Mouse (Mus musculus): ENCODE data around the gene Mafb. TPM values are rescaled to one million over a fixed set of nuclear protein-coding genes. Genes with fewer than 3 reads are reported as not detected.

The Mafb gene
- polyA plus RNA-seq, 1 experiment = not detected

DNA sequence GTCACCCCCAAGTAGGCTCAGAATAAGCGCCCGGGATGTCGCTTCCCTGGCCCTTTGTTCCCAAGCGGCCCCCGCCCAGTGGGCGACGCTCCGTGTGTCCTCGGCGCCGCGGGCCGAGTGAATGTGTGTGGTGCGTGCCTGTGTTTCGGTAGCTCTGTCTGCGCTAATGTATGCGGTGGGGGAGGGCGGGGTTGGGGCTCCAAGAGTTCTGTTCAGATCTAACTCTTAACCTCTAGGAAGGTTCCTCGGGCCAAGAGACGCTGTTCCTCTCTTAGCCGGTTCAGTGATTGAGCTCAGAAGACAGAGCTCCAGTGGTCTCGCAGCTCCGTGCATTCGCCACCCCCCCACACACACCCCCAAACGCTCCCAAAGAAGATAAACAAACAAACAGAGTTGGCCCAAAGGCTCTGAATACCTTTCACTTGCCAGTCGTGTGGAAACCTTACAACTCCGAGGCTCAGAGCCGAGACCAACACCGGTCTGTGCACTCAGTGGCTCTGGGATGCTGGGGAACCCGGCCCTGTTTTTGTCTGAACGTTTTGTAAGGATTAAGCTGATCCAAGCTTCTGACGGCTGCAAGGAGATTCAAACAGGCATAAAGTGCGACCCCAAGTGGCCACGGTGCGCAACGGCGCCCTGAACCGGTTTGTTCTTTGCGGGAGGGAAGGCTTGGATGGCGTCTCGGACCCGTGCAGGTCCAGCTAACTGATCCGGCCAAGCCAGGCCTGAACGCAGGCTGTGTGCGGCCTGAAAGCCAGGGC is 763 bp upstream of the Mafb start:
- no peak for TF ChIP-seq GATA1 (IDR thresholded peaks at IDR 0.05; ENCODE audit: low read length)

DNA sequence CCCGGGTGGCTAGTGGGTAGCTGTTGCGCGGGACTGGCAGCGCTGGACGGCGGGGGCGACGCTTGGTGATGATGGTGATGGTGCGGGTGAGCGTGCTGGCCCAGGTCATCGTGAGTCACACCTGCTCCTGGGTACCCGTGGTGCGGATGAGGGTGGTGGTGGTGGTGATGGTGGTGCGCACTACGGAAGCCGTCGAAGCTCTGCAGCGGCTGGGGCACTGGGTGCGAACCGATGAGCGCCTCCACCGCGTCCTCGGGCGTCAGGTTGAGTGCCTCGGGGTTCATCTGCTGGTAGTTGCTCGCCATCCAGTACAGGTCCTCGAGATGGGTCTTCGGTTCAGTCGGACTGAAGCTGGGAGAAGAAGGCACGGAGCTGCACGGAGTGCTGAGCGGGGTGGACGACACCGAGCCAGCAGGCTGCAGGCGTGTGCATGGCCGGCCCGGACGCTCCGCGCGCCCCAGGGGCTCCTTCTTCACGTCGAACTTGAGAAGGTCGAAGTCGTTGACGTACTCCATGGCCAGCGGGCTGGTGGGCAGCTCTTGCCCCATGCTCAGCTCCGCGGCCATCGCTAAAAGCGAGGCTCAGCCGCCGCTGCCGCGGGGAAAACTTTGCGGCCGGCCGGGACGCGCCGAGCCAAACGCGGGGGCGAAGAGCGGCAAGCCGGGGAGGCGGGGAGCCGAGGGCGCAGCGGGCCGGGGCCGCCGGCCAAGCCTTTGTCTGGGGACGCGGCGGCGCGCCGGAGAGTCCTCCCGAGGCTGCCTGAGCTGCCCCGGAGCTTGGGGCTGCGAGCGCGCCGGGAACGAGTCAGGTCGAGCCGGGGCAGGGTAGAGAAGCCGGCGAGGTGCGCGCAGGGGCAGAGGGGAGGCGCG is 520 bp downstream of the Mafb start:
- no peak for TF ChIP-seq GATA1 (IDR thresholded peaks at IDR 0.05; ENCODE audit: low read length)

DNA sequence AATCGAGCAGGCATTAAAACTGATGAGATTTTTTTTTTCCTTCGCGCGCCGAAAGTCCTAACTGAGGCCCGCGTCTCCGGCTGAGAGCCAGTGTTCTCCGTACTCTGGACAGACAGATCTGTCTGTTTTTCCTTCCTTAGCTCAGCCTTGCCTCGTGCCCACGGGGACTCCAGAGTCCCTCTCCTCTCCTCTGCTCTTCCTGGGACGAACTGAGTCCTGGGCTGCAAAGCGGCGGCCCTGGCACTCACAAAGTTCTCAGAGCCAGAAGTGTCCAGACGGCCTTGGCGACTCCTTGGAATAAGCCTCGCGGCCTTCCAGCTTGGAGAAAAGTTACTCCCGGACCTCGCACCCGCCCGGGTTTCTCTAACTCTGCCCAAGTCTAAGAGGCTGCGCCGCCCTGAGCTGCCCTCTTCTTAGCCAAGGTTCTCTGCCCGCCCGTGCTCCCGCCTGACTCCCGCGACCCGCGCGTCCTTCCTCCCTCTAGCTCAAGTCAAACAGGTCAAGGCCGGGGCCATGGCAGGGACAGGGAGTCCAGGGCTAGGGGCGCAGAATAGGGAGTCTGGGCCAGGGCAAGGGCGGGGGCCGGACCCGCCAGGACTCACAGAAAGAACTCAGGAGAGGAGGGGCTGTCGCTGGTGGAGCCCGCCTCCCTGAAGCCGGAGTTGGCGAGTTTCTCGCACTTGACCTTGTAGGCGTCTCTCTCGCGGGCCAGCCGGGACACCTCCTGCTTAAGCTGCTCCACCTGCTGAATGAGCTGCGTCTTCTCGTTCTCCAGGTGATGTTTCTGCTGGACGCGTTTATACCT is 1.6 kb downstream of the Mafb start:
- TF ChIP-seq GATA1 (IDR thresholded peaks at IDR 0.05; ENCODE audit: low read length) = no peak

DNA sequence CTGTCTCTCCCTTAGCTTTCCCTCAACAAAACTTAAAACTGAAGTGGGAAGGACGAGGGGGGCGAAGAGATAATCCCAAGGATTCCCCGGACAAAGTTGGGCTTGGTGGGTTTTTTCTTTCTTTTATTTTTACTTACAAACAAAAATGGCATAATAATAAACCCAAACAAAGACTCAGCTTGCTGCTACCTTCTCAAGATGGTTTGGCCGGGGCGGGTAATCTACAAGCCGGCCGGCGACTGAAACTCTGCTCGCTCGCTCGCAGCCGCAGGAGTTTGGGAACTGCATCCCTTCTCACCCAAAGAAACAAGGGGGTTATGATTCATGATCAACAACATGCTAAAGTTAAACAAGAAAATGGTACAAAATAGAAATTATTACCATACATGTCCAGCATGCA is 2.2 kb downstream of the Mafb start:
- TF ChIP-seq GATA1 (IDR thresholded peaks at IDR 0.05; ENCODE audit: low read length) = no peak

DNA sequence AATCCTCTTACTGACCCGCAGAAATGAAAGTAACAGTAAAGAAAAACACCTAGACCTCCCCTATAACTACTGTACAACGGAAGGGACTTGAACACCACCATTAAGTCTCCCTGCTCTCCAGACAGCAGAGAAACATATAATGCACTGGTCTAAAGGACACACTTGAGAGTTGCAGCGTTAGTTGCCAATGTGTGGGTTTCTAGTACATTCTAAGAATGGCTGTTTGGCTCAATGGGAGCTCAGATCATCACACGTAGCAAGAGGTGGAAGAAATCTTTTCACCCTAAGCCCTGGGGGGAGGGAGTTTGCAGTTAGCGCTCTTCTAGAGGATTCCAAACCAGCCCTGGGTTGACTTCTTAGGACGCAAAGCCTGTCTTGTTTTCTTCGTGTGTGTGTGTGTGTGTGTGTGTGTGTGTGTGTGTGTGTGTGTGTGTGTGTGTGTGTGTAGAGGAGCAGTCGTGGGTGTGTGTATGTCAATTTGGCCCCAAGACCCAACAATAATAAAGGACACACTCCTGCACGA is 2.7 kb downstream of the Mafb start:
- TF ChIP-seq GATA1 (IDR thresholded peaks at IDR 0.05; ENCODE audit: low read length) = no peak

DNA sequence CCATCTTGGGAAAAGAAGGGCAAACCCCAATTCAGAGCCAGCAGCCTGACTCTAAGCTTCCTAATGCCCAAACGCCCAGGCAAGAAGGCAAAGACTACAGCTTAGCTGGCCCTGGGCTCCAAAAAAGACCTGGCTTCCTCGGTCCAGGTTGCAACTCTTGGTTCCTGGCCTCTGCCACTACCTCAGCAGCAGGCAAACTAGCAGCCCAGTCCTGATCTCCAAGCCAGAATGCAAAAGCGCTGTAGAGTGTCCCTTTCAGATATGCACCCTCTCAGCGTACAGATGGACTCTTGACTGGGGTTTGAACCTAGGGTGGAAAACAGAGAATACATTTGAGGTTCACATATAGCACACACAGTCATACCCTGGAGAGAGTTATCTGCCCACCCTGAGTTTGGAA is 3.7 kb downstream of the Mafb start:
- no peak for TF ChIP-seq GATA1 (IDR thresholded peaks at IDR 0.05; ENCODE audit: low read length)

DNA sequence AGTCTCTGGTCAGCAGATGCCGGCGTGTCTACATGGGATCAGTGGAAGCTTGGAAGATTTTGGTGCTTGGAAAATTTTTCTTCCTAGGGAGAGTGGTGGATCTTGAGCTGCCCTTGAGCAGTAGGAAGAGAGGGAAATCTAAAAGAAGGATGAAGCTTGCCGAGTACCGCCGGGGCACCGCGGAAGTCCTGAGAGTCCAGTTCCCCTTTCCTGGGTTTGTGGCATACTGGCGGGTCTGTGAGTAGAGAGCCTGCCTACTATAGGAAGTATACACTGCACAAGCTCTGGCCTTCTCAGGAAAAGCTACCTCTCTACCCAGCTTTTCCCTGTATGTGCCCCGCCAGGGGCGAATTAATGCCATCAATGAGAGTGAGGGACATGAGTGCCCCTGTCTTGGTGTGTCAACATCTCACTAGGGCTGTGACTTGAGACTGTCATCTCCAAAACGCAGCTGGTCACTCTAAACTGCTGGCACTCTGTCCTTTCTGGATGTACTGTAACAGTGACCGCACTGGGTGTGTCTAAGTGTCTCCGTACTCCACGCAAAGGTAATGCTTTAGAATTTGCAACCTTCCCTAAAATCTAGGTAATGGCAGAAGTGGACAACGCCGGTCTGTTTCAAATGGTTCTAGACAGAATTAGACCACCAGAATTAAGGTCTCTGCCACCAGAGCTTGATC is 5.3 kb downstream of the Mafb start:
- TF ChIP-seq GATA1 (IDR thresholded peaks at IDR 0.05; ENCODE audit: low read length) = no peak

DNA sequence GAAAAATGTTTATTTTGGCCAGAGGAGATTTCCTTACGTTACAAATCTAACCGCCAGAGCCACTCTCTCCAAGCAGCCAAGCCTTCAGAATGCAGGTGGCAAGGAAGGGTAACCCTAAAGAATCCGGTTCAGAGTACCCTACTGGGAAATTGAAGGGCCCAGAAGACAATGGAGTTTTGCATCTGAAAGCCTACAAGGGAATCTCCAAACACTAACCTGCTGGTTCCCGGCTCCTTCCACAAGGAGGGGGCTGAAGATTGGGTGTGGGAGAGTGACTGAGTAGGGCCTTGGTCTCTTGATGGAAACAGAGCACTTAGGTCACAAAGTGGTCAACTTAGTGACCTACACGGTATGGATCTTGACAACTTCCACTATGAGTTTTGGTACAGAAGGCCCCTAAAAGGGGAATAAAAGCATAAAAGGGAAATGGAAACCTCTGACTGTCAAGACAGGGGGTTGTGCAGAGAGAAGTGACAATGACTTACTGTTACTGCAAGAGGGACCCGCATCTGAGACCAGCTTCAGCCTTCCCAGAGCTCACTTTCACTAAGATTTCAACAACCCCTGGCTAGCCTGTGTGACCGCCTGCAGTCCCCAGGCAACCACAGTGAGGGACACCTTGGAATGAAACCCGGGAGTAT is 6.5 kb downstream of the Mafb start:
- no peak for TF ChIP-seq GATA1 (IDR thresholded peaks at IDR 0.05; ENCODE audit: low read length)

DNA sequence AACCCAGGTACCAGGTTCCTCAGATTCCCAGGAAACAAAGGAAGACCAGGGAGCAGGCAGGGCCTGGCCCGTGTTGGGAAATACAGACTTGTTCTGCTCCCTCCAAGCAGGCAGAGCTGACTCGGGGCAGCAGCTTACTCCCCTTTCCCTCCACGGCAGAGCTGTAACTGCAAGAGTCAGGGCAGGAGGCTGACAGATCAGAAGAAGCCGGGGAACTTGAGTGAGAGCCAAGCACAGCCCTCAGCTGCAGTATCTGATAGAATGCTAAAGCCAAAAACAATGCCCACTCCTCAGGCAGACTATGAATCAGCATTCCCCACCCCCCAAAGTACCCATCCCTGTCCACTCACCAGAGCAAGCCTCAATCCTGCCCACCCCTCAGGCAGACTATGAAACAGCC is 8.0 kb downstream of the Mafb start:
- TF ChIP-seq GATA1 (IDR thresholded peaks at IDR 0.05; ENCODE audit: low read length) = no peak

DNA sequence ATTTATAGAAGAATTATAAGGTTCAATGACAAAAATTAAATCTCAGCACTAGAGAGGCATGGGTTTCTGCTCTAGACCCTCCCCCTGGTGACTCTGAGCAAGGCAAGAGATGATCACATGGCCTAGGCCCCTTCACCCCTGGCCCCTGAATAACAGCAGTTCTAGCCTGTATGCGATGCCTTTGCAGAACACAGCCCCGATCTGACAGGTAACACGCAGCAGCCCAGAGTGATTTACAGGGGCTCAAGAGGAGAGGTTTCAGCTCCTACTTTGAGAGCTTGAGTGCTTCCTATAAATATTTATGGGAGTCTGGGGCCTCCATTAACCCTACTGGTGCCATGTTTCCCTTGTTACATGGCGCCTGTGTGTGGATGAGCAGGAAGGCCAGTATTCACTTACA is 9.4 kb downstream of the Mafb start:
- TF ChIP-seq GATA1 (IDR thresholded peaks at IDR 0.05; ENCODE audit: low read length) = no peak

DNA sequence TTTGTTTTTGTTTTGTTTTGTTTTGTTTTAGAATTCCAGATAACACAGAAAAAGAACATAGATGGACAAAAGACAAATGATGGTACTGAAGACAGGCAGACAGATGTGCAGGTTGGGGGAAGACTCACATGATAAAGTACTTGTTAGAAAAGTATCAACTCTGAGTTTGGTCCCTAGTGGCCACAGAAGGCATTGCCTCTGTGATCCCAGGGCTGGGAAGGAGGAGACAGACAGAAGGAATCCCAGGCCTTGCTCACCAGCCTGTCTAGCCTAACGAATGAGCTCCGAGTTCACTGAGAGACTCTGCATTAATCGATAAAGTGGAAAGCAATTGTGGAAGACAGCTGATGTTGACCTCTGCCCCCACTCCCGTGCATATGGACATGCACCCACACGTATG is 10.7 kb downstream of the Mafb start:
- no peak for TF ChIP-seq GATA1 (IDR thresholded peaks at IDR 0.05; ENCODE audit: low read length)

DNA sequence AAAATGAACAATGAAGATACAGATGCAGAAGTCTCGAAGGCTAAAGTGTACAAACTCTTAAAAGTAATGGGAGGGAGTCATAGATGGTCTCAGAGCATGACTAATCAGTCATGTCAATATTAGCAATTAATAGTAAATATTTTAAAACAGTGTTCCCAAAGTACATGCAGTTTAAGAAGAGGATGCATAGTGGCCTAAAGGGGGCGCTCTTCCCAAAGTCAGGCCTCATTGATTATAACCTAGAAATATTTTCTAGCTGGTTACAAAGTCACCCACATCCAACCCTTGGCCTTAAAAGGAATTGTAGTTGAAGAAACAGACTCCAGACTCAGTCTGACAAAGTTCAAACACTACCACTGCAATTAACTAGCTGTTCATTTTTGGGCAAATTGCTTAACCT is 12.5 kb downstream of the Mafb start:
- no peak for TF ChIP-seq GATA1 (IDR thresholded peaks at IDR 0.05; ENCODE audit: low read length)

DNA sequence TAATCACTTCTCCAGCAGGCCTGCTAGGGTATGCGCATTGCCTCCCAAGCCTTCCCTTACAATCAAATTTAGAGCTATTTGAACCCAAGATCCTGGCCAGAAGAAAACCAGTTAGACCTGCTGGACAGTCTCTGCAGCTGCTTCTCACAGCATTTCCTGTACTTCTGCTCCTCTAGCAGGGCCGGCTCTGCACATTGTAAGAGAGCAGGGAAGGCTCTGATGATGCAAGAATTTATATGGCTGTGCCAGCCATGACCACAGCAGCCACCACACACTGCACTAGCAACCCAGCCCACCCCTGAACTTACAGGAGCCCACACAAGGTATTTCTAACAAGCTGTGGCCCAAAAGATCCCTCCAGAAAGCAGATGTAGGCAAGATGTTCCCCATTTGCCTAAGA is 13.3 kb downstream of the Mafb start:
- no peak for TF ChIP-seq GATA1 (IDR thresholded peaks at IDR 0.05; ENCODE audit: low read length)

DNA sequence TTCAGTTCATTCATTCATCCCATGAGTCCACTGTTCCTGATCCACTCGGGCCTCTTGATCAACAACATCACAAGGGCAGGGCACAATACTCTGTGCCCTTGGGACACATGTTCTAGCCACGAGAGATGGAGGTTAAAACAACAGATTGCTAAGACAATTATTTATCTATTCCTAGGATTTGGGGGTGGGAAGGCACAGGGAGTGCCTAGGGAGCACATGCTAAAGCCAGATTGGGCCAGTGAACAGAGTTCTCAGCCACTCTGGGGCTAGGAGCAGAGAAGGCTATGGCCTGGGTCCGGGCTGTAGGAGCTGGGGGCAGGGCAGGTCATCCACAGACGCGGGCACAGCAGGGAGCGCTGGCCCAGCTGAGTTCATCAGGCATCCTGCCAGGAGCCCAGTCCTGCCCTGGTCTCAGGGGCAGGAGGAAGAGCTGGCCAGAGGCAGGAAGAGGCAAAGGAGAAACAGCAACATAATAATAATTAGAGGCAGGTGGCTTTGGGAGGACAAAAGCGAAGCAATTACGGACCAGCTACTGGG is 15.8 kb downstream of the Mafb start:
- no peak for TF ChIP-seq GATA1 (IDR thresholded peaks at IDR 0.05; ENCODE audit: low read length)

Measured in G1E-ER4 (cell line).